Mouse (Mus musculus) E14TG2a.4 (cell line): ENCODE measurements at regions not wholly inside any gene's neighbourhood (a gene's known extent, or its start where the extent isn't known, plus 50 kb on each side); places are given as distances from the start of the nearest gene placed in this dataset.

ENCODE experiments used
- CTCF ChIP-seq: conservative IDR thresholded peaks from 2 replicates; pipeline ENCODE4 v1.5.1; 2014; ENCODE audit warnings: low read length
- POU5F1 ChIP-seq: IDR thresholded peaks from 2 replicates; pipeline ENCODE4 v1.6.1; 2014; ENCODE audit warnings: low read length, borderline replicate concordance

DNA sequence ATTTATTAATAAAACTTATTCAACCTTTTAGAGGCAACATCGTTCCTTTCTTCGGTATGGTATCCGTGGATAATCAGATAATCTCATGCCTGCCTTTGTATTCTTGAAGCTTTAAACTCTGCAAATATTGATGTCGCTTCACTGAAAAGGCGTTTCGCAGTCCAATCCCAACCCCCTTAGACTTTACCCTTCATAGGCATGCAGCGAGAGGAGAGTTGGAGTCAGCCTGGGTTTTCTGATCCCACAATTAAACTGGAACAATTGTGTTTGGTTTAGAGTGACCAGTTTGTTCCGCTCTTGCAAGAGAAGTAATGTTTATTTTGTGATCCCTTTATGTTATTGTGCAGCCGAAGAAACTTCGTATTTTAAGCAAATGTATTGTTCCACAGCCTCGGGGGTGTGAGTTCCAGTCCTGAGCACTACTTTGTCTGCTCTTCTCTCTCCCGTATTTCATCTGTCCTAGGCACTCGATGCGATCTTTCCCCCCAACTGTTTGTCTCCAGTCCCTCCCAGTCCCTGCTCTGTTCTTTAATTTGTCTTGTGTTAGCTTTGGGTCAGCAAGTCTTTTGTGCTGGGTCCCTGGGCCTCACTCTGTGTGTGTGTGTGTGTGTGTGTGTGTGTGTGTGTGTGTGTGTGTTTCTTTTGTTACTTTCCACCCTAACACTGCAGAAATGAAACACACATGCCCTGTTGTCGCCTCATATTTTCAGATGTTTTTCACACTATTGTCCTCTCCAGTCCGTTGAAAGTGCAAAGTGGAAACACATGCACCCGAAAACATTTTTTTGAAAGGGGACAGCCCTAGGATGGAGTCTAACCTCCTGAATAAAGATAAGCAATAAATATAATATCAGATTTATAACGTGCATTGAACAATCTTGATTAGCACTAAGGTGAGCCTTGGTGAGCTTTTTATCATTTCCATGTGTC, 318.7 kb downstream of the Parp8 start:
- TF ChIP-seq CTCF = no peak
- TF ChIP-seq POU5F1 = no peak
